Mouse (Mus musculus): ENCODE data around the gene Tnni2.

DNA sequence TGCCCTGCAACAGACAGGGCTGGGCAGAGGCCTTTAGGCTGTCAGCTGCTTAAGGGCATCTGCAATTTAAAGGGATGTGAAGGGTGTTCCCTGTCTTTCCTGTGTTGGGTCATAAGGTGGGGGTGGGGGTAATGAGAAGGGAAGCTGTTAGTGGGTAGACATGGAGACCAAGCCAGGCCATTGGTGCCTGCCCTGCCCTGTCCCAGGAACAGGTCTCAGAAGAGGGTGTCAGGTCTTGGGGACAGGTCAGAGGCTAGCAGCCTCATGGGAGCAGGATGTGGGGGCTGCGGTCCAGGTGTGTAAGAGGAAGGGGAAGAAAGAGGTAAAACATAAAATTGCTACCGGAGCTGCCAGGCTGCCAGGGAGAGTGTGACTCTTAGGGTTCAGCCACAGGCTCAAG, 19.8 kb downstream of the Tnni2 start:
- TF ChIP-seq CTCF (IDR thresholded peaks at IDR 0.05; ENCODE audit: low read depth) (no peak), EP300 (IDR thresholded peaks at IDR 0.05; ENCODE audit: low read depth) (no peak)

Measured in liver, embryonic 14.5 days (tissue).